ENCODE assay signal across 8 mouse cellular contexts in the genomic region with DNA sequence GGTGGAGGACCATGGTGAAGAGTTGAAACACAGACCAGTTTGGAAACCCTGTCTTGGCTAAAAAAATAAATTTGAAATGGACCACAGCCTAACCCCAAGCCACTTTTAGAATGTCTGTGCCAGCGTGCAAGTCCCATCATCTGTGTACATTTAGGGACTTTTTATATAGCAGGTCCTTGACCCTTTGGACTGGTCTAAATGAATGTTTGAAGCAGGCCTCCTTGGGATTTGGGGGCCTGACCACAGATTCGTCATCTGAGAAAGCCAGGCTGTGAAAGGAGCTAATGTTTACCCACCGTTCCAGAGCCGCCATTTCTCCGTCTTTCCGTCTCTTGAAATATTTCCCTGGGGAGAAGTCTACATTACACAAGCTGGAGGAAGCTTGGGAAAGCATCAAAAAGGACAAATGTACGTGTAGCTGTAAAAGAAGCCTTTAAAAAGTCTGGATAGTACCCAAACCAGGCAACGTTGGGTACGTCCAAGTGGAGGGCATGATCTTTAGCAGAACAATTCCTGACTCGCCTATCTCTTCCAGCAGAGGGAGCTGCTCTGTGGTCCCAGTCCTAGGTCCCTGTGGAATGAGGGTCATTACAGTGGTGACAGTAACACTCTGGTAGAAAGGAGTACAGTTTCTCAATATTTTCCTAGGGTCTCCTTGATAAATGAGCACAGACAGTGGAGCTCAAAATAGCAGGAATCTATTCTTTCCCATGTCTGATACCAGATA.
DNase-seq lines count a peak whose midpoint lies in the region; ATAC-seq and TF ChIP-seq lines count a peak whose summit lies in the region.

No protein-coding gene starts in this region.

- TF ChIP-seq CTCF in forebrain, postnatal 0 days (IDR thresholded peaks at IDR 0.05; ENCODE audit: low read depth): peak; percentile 39; the same call in 1 of the 2 replicates

- DNase-seq in forebrain, postnatal 0 days: no peak
- DNase-seq in forebrain, embryonic 10.5 days (ENCODE audit: extremely low spot score, low spot score): no peak
- DNase-seq in midbrain, embryonic 14.5 days: peak; percentile 25
- peak; percentile 51 for DNase-seq in cerebellum, adult 9-10 months
- peak; percentile 68 for DNase-seq in kidney, postnatal 10 days
- no peak for DNase-seq in right cerebral cortex, postnatal 4 days
- DNase-seq in frontal cortex, postnatal 14 days (ENCODE audit: low spot score in 2 of 2): no peak

- no peak overlapping the region for H3K4me2 ChIP-seq in forebrain, postnatal 0 days (ENCODE audit: low read depth)
- H3K4me2 ChIP-seq in midbrain, embryonic 14.5 days (ENCODE audit: low read length): no peak overlapping the region
- H3K4me2 ChIP-seq in midbrain, embryonic 13.5 days (replicated peaks): no peak overlapping the region

- ATAC-seq in forebrain, postnatal 0 days: no peak
- ATAC-seq in midbrain, embryonic 14.5 days (ENCODE audit: low FRiP score, low TSS enrichment): no peak
- no peak for ATAC-seq in midbrain, embryonic 13.5 days

- no peaks in the 10 kb centered on the region for H3K4me1 ChIP-seq in forebrain, postnatal 0 days (ENCODE audit: insufficient read depth)
- H3K4me1 ChIP-seq in forebrain, embryonic 10.5 days: no peaks in the 10 kb centered on the region
- H3K4me1 ChIP-seq in midbrain, embryonic 14.5 days (ENCODE audit: control insufficient read depth, insufficient read depth, low read length): no peaks in the 10 kb centered on the region
- no peaks in the 10 kb centered on the region for H3K4me1 ChIP-seq in midbrain, embryonic 13.5 days (replicated peaks)

- H3K27ac ChIP-seq in forebrain, postnatal 0 days (ENCODE audit: low read depth, low read length): no peak overlapping the region
- H3K27ac ChIP-seq in forebrain, embryonic 10.5 days: no peak overlapping the region
- H3K27ac ChIP-seq in midbrain, embryonic 14.5 days (replicated peaks; ENCODE audit: low read depth, low read length): no peak overlapping the region
- H3K27ac ChIP-seq in midbrain, embryonic 13.5 days: no peak overlapping the region

- H3K27me3 ChIP-seq in forebrain, postnatal 0 days (ENCODE audit: insufficient read depth, low read length): peaks cover 5% of the 10 kb centered on the region; the same call in 1 of the 2 replicates
- H3K27me3 ChIP-seq in forebrain, embryonic 10.5 days (ENCODE audit: poor library complexity, severe bottlenecking): no peaks in the 10 kb centered on the region
- H3K27me3 ChIP-seq in midbrain, embryonic 14.5 days (ENCODE audit: control insufficient read depth, insufficient read depth, low read length): no peaks in the 10 kb centered on the region
- H3K27me3 ChIP-seq in midbrain, embryonic 13.5 days: no peaks in the 10 kb centered on the region

- 0 out of 2 replicates have a peak, but pooled peaks cover 3% of the 10 kb centered on the region for H3K9me3 ChIP-seq in forebrain, postnatal 0 days (ENCODE audit: low read length)
- peaks cover 5% of the 10 kb centered on the region; the same call in 1 of the 2 replicates for H3K9me3 ChIP-seq in forebrain, embryonic 10.5 days
- no peaks in the 10 kb centered on the region for H3K9me3 ChIP-seq in midbrain, embryonic 14.5 days (ENCODE audit: control insufficient read depth, low read length)
- peaks cover 4% of the 10 kb centered on the region; the same call in 1 of the 2 replicates for H3K9me3 ChIP-seq in midbrain, embryonic 13.5 days

- no peaks in the 10 kb centered on the region for H3K36me3 ChIP-seq in forebrain, postnatal 0 days (ENCODE audit: insufficient read depth)
- H3K36me3 ChIP-seq in forebrain, embryonic 10.5 days (replicated peaks): no peaks in the 10 kb centered on the region
- H3K36me3 ChIP-seq in midbrain, embryonic 14.5 days (ENCODE audit: control insufficient read depth, insufficient read depth, low read length): no peaks in the 10 kb centered on the region
- no peaks in the 10 kb centered on the region for H3K36me3 ChIP-seq in midbrain, embryonic 13.5 days

- H3K4me3 ChIP-seq in forebrain, postnatal 0 days (ENCODE audit: low read depth, low read length): no peak overlapping the region
- H3K4me3 ChIP-seq in forebrain, embryonic 10.5 days: no peak overlapping the region
- no peak overlapping the region for H3K4me3 ChIP-seq in midbrain, embryonic 14.5 days (replicated peaks; ENCODE audit: low read depth, low read length)
- H3K4me3 ChIP-seq in midbrain, embryonic 13.5 days (replicated peaks): no peak overlapping the region

- no peak overlapping the region for H3K9ac ChIP-seq in forebrain, postnatal 0 days
- no peak overlapping the region for H3K9ac ChIP-seq in midbrain, embryonic 14.5 days (replicated peaks; ENCODE audit: low read length)
- H3K9ac ChIP-seq in midbrain, embryonic 13.5 days (replicated peaks): no peak overlapping the region

- 72% methylated on average over 10 of the region's 10 CpGs for WGBS in forebrain, postnatal 0 days
- 78% methylated on average over 10 of the region's 10 CpGs for WGBS in forebrain, embryonic 10.5 days
- WGBS in midbrain, embryonic 14.5 days: 72% methylated on average over 10 of the region's 10 CpGs
- WGBS in midbrain, embryonic 13.5 days: 72% methylated on average over 10 of the region's 10 CpGs

Comparison
In these comparisons a context has a peak if more than half of its experiments do, and no peak if none do; other contexts are left out.
1. DNase-seq: peak in midbrain, embryonic 14.5 days (single experiment), cerebellum, adult 9-10 months (single experiment) and kidney, postnatal 10 days (single experiment); none in forebrain, postnatal 0 days (single experiment), forebrain, embryonic 10.5 days (single experiment), right cerebral cortex, postnatal 4 days (single experiment) and frontal cortex, postnatal 14 days (0 of 2).